Mouse (Mus musculus) adrenal gland, postnatal 10 days (tissue): Measurements from ENCODE around the gene Crip2. TPM values are rescaled to one million over a fixed set of nuclear protein-coding genes. Genes with fewer than 3 reads are reported as not detected.
A peak's percentile ranks its signal among the peaks of the same experiment; 100 is the strongest.

ENCODE experiments used
- DNase-seq: peaks from one replicate; pipeline ENCODE4 v3.0.0; 2021; ENCODE audit warnings: mixed read lengths
- long read RNA-seq, 2 experiments: library from polyadenylated mRNA; stranded (forward); transcript quantifications; one replicate each; pipeline ENCODE4 v2.0.0; 2021
- total RNA-seq, 2 experiments: library from RNA; stranded (reverse); gene quantifications; 2 replicates each; pipeline ENCODE4 v1.2.3; 2021

Crip2 gene
- 100 to 1,000 TPM; 184 to 199 TPM for total RNA-seq
- long read RNA-seq, experiment 1, transcript Crip2-203 (6 exons, 647 nt) = minor isoform, 9 of 438 reads
- long read RNA-seq, experiment 1, transcript Crip2-201 (7 exons, 1,439 nt) = major isoform, 369 of 438 reads
- long read RNA-seq, experiment 1, partial matches to known transcripts = 24 of 438 reads
- long read RNA-seq, experiment 1, other reads (novel, unspliced or antisense) = 36 of 438 reads
- long read RNA-seq, experiment 2, transcript Crip2-201 (7 exons, 1,439 nt) = major isoform, 263 of 281 reads
- long read RNA-seq, experiment 2, partial matches to known transcripts = 8 of 281 reads
- long read RNA-seq, experiment 2, other reads (novel, unspliced or antisense) = 7 of 281 reads

GRCm38 (mm10) chr12:113139908-113140615 lies at the start of gene Crip2:
TSS of gene Crip2 (plus strand) at chr12:113140236.
- DNase-seq = peak; percentile 91

GRCm38 (mm10) chr12:113097040-113097439 lies 43.0 kb upstream of the Crip2 start:
- DNase-seq = no peak

- DNase-seq = peak; percentile 72
These were observed 42.2 kb upstream of the Crip2 start, which contains the start of gene Mta1 for GRCm38 (mm10) chr12:113097749-113098281. TSS of gene Mta1 (plus strand) at chr12:113098278.

- DNase-seq = peak; percentile 51
These were observed 41.4 kb upstream of the Crip2 start for GRCm38 (mm10) chr12:113098530-113099151.

GRCm38 (mm10) chr12:113099470-113100237 lies 40.4 kb upstream of the Crip2 start:
- no peak for DNase-seq

- peak; percentile 80 for DNase-seq
These were observed 39.5 kb upstream of the Crip2 start for GRCm38 (mm10) chr12:113100448-113101076.

GRCm38 (mm10) chr12:113101251-113101960 lies 38.6 kb upstream of the Crip2 start:
- DNase-seq = no peak

GRCm38 (mm10) chr12:113102461-113102860 lies 37.6 kb upstream of the Crip2 start:
- peak; percentile 79 for DNase-seq

GRCm38 (mm10) chr12:113103846-113104451 lies 36.1 kb upstream of the Crip2 start:
- DNase-seq = peak; percentile 49

- DNase-seq = peak; percentile 44
These were observed 33.6 kb upstream of the Crip2 start for GRCm38 (mm10) chr12:113106386-113106785.

GRCm38 (mm10) chr12:113107431-113108124 lies 32.5 kb upstream of the Crip2 start:
- no peak for DNase-seq

GRCm38 (mm10) chr12:113108528-113109283 lies 31.3 kb upstream of the Crip2 start:
- DNase-seq = peak; percentile 44

- DNase-seq = no peak
These were observed 30.2 kb upstream of the Crip2 start for GRCm38 (mm10) chr12:113109801-113110200.

GRCm38 (mm10) chr12:113114141-113114540 lies 25.9 kb upstream of the Crip2 start:
- DNase-seq = peak; percentile 38

GRCm38 (mm10) chr12:113114856-113115538 lies 25.0 kb upstream of the Crip2 start:
- DNase-seq = no peak

- DNase-seq = peak; percentile 90
These were observed 20.3 kb upstream of the Crip2 start for GRCm38 (mm10) chr12:113119516-113120410.

- DNase-seq = no peak
These were observed 15.3 kb upstream of the Crip2 start for GRCm38 (mm10) chr12:113124726-113125125.
